Mouse (Mus musculus) embryonic facial prominence, embryonic 14.5 days (tissue): Measurements from ENCODE around the gene Gm21800. TPM values are rescaled to one million over a fixed set of nuclear protein-coding genes. Genes with fewer than 3 reads are reported as not detected.
"Not testable (repeated sequence)": the region's sequence is repeated elsewhere in the genome, so short reads cannot be mapped to it uniquely, and the experiment has no call there.

ENCODE experiments used
- ATAC-seq: fragments of 200-750 bp; cut with Nextera tagmentation; 2 replicates; pipeline ENCODE4 v1.8.0; 2017; ENCODE audit warnings: low read depth, moderate number of reproducible peaks, moderate TSS enrichment
- DNase-seq: peaks from one replicate; pipeline ENCODE4 v3.0.0-alpha.2; 2015; ENCODE audit warnings: low spot score
- H3K27ac ChIP-seq: fragments of 300-500 bp; sonication (generic); replicated peaks from 2 replicates; pipeline ENCODE4 v1.5.1; 2014; ENCODE audit warnings: low read depth, mild to moderate bottlenecking, low read length, moderate library complexity
- H3K27me3 ChIP-seq: fragments of 300-500 bp; sonication (generic); replicated peaks from 2 replicates; pipeline ENCODE4 v1.6.1; 2014; ENCODE audit warnings: low read length; ENCODE audit not compliant: control insufficient read depth, insufficient read depth
- H3K36me3 ChIP-seq: fragments of 300-500 bp; sonication (generic); 2 replicates; pipeline ENCODE4 v1.6.1; 2014; ENCODE audit warnings: low read length, mixed read lengths; ENCODE audit not compliant: control insufficient read depth, insufficient read depth
- H3K4me1 ChIP-seq: fragments of 300-500 bp; sonication (generic); 2 replicates; pipeline ENCODE4 v1.6.1; 2014; ENCODE audit warnings: antibody characterized with exemption, low read length; ENCODE audit not compliant: control insufficient read depth, insufficient read depth
- H3K4me2 ChIP-seq: fragments of 300-500 bp; sonication (generic); 2 replicates; pipeline ENCODE4 v1.6.1; 2014; ENCODE audit warnings: low read depth, mild to moderate bottlenecking, low read length, moderate library complexity, mixed read lengths
- H3K4me3 ChIP-seq: fragments of 300-500 bp; sonication (generic); 2 replicates; pipeline ENCODE4 v1.5.1; 2014; ENCODE audit warnings: low read depth, mild to moderate bottlenecking, low read length
- H3K9ac ChIP-seq: fragments of 300-500 bp; sonication (generic); 2 replicates; pipeline ENCODE4 v1.6.1; 2014; ENCODE audit warnings: low read depth, mild to moderate bottlenecking, low read length, moderate library complexity, mixed read lengths
- H3K9me3 ChIP-seq: fragments of 300-500 bp; sonication (generic); 2 replicates; pipeline ENCODE4 v1.6.1; 2016; ENCODE audit warnings: low read length; ENCODE audit not compliant: control insufficient read depth
- WGBS: fragments of 180-500 bp; shearing (Covaris S2); extraction: QIAGEN DNeasy Blood & Tissue Kit; methylation state at CpG from one replicate; pipeline ENCODE4 v1.1.7; 2014; 5-methylcytosine and 5-hydroxymethylcytosine counted together
- polyA plus RNA-seq: library from polyadenylated mRNA; unstranded; fragments of >200 nt; fragmentation: Nextera tagmentation; extraction: Ambion mirVana; gene quantifications from 2 replicates; pipeline ENCODE4 v1.2.1, GENCODE M21; 2014

Gm21800 gene
- not detected in 2 replicates for polyA plus RNA-seq

GRCm38 (mm10) chrY:41406198-41406597 is at the start of gene Gm21800:
Gm21800 (plus strand) TSS chrY:41406498.
- DNase-seq, H3K9ac ChIP-seq, H3K36me3 ChIP-seq, H3K4me1 ChIP-seq, H3K27me3 ChIP-seq, H3K4me3 ChIP-seq, H3K9me3 ChIP-seq, H3K4me2 ChIP-seq, H3K27ac ChIP-seq, ATAC-seq: not testable (repeated sequence)
- 33% methylated on average over 1 of the region's 3 CpGs for WGBS
